Mouse (Mus musculus) gastrocnemius, postnatal 4 days (tissue): ENCODE data around the gene Itgb4. TPM values are rescaled to one million over a fixed set of nuclear protein-coding genes. Genes with fewer than 3 reads are reported as not detected.

ENCODE experiments used
- DNase-seq, 2 experiments: peaks; one replicate each; pipeline ENCODE4 v3.0.0; 2021 to 2022; ENCODE audit warnings: low spot score in 2 of 2, mixed read lengths in 2 of 2
- long read RNA-seq, 2 experiments: library from polyadenylated mRNA; stranded (forward); transcript quantifications; one replicate each; pipeline ENCODE4 v2.0.0; 2021
- total RNA-seq, 2 experiments: library from RNA; stranded (reverse); gene quantifications; 2 replicates each; pipeline ENCODE4 v1.2.3; 2021

Itgb4 gene
- total RNA-seq = 1 to 10 TPM; 5.1 to 6.2 TPM
- long read RNA-seq, experiment 1, full-length matches to known transcripts = 1 of 9 reads
- long read RNA-seq, experiment 1, partial matches to known transcripts = 3 of 9 reads
- long read RNA-seq, experiment 1, other reads (novel, unspliced or antisense) = 5 of 9 reads
- long read RNA-seq, experiment 2, full-length matches to known transcripts = 1 of 12 reads
- long read RNA-seq, experiment 2, partial matches to known transcripts = 4 of 12 reads
- long read RNA-seq, experiment 2, other reads (novel, unspliced or antisense) = 7 of 12 reads

DNA sequence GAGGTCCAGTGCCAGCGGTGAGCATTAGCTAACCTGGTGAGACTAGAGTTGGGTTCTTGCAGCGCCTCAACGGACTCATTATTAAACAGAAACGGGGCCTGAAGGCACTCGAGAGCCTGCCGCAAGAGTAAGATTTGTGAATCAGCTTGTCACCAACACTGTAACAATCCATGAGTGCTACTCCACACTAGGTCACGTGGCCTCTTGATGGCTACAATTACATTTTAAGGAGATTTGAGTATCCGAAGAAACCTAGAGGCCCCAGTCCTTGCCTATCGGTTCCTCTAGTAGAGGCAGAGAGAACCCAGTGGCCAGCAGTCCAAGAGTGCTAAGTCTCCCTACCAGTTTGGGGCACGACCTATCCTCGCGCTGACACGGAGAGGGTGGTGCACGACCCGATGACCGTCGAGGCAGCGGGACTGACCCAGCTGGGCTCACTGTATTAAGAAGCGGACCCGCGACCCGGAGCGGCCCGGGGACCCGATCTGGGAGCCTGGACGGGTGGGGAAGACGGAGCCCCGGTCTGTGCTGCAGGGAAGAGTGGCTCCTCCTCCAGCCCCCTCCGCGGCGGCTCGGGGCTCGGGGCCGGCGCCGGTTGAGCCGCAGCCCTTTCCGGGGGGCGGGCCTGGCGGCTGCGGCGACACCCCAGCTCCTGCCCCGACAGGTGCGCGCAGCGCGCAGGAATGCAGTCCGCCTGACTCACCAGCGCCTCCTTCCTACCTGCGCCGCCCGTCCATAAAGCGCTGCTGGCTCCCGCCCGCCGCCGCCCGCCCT lies at the start of gene Itgb4:
TSS of gene Itgb4 (plus strand) at position 401 of the 774 bp plus-strand sequence.
- no peak for DNase-seq

DNA sequence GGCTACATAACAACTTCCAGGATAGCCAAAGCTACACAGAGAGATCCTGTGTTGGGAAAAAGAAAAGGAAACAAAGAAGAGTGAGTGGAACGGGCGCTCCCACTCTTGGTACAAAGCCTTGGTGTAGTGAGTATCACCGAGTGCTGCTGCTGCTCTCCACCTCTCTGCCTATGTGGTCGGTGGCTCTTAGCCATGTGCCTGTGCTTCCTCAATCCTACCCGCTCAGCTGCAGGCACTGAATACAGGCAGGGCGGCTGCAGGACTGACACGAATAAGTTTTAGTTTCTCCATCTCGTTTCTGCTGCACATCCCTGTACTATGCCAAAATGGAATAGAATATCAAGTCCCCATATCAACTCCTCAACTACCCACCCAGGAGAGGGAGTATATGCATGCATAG lies 45.5 kb upstream of the Itgb4 start:
- no peak for DNase-seq

DNA sequence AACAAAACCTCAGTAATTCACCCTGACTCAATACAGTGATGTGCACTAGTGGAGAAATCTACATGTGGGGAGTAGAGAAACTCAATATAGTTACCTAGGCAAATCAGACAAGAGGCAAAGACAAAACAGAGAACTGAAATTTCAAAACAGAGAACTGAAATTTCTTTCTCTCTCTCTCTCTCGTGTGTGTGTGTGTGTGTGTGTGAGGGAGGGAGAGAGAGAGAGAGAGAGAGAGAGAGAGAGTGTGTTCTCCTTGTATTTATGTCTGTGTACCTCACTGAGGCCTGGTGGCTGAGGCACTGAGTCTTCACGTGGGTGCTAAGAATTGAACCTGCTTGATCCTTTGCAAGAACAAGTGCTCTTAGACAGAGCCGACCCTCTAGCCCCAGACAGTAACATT lies 44.7 kb upstream of the Itgb4 start:
- DNase-seq = no peak

DNA sequence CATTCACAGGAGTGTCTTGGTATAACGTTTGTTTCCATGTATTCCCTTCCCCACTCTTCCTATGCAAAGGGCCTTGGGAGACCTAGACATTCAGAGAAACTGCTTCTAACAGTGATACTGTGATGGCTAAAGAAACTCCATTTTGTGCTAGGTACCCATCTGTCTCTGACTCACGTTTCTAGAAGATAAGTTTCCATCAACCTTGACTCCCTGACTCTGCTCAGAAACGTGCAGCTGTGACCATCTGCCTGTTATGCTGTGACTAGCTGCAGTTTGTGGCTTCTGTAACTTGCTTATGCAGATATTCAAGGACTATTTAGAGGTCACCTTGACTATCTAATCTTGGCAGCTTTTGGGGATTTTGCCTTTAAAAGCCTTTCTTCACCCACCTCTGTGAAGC lies 43.3 kb upstream of the Itgb4 start:
- DNase-seq = no peak

DNA sequence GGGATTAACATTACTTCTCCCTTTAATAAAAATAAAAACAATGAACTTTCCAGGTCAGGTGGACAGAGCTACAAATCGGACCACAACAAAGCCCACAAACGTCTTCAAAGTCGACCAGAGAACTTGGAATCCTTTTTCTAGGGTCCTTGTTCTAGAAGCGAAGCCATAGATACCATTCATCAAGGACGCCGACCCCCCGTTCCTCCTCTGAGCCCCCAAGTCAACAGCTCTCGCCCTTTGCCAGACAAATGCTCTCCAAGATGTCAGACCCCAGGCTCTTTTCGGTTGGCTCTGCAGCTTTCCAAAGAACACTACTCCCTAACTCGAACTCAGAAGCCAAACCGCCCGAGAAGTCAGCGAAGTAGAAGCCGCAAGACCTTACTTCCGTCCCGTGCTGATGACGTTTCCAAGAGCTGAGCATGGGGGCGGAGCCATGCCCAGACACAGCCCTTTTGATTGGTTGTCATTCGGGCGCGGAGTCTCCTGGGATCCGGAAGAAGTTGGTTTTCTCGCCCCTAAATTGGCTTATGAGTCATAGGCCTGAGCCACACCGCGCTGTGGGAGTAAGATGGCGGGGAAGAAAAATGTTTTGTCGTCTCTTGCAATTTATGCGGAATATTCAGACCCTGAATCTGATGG lies 41.3 kb upstream of the Itgb4 start, which contains the start of the genes Sap30bp and Recql5:
TSS of gene Sap30bp (plus strand) at position 175 of the 639 bp plus-strand sequence.
TSS of gene Recql5 (minus strand) at position 370 of the 639 bp plus-strand sequence.
- peak; percentile 91 to 98 for DNase-seq

DNA sequence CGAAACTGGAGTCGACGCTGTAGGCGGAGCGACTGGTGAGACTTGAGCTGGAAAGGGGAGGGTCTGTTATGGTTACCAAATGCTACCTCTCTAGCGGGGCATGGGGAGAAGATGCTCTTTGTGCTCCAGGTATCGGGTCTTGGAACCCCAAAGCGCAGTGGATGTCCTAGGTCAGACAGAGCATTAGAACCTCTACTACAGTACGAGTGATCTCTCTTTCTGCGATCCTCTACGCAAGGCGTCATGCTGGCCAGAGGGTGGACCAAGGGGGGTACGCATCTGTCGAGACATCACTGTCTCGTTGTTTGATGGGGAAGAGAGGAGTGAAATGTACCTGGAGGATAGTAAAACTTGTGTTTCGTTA lies 40.8 kb upstream of the Itgb4 start:
- DNase-seq = no peak

DNA sequence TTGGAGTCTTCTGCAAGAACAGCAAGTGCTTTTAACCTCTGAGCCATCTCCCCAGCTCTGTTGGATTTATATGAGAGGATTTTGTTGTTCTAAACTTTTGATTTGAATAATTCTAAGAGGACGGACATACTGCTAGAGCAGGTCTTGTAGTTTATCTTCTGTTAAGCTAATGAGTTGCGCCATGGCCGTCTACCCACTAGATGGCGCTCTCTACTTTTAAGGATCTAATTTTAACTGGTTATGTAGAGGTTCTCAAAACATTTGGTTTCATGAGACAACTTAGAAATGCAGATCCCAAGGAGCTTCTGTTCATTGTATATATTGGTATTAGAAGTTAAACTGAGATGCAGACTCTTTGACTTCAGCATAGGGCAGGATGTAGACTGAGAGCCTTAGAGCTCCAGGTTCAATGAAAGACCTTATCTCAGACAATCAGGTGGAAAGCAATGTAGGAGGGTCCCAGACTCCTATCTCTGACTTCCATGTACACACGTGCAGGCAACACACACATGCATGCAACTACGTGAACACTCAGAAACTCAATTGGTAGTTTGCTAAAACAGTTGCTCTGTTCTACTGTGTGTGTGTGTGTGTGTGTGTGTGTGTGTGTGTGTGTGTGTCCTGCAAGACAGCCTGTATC lies 34.7 kb upstream of the Itgb4 start:
- DNase-seq = peak in 1 of 2 experiments; percentile 63

DNA sequence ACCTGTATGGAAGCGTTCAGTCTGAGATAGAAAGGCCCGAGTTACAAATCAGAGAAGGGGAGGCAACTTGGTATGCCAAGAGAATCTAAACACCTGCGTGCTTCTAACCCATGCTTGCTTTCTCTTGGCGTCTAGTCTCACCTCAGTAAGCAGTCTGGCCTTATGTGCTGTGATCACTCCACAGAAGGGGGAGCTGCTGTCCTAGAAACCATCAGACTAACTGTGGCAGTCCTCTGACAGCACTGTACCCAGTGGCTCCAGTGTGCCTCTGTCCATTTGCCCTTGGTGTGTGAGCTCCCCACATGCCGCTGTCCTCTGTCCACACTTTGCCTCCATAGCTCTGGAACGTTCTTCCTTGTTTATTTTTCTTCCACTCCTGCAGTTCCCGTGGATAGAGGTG lies 32.5 kb upstream of the Itgb4 start:
- no peak for DNase-seq

DNA sequence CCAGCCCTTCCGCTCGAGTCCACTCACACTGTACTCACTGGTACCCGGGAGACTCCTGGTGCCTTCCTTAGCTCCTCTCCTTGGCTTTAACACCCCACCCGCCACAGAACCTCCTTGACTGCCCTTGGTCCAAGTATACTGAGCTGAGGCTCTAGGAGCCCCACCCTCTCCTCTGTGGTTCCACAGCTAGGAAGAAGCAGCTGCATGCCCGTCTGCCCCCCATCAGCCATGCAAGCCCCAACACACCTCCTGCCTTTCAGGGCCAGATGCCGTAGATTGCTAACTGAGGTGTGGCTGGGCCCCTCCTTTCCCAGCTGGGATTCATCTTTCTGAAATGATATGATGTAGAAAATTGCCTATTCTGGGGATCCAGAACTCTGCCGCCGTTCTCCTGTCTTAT lies 29.3 kb upstream of the Itgb4 start:
- DNase-seq = no peak

DNA sequence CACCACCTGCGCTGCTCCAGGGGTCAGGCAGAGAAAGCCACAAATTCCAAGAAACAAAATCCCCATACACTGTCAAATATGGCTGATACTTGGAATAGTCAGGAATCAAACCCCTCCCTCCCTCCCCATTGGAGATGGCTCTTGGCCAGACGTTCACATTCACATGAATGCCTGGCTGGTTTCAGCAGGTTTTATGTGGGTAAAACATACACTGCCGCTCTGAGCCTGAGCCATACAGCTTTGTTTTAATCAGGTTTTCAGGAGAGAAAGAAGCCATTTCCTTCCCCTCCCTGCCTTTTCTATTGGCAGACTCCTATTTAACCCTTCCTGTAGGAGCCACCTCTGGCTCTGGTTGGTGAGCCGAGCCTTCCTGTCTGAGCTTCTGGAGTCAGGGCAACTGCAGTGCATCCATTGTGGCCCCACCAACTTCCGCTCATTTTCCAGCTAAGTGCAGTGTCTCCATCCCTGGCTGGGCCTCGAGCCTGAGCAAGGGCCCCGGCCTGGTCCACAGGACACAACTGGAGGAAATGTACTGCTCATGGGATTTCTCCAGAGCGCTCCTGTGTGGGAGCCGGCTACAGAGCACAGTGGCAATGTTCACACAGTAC lies 28.2 kb upstream of the Itgb4 start:
- DNase-seq = no peak

DNA sequence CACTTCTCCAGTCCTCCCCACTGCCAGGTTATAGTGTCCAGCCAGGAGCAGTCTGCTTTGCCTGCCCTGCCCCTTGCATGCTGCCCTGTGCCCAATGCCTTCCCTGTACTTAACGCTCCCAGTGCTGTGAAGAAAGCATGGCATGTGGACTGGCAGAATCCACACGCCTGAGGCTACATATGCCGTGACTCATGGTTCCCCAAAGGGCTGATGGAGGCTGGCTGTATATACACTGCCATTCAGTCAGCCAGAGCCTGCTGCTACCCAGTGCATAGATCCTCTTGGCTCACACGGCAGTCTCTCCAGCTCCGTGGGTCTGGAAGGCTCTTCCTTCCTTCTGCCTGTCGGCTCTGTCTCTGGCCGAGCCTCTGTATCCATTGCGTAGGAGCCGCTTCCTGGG lies 26.2 kb upstream of the Itgb4 start:
- DNase-seq = no peak

DNA sequence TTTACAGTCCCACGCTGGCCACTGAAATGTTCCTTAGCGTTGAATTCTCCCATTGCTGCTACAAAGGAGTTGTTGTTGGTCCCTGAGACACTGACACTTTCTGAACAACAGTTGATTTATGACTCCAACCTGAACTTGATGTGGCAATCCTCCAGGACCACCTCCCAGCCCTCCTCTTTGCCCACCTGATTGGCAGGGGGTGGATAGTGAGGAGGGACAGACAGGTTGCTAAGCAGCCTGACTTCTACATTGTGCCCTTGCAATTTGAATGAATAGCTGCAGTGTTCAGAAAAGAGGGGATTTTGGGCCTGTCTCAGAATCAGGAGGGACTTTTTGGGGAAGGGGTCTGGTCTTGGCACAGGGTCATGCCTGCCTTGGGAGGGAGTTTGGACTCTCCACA lies 23.8 kb upstream of the Itgb4 start:
- no peak for DNase-seq

DNA sequence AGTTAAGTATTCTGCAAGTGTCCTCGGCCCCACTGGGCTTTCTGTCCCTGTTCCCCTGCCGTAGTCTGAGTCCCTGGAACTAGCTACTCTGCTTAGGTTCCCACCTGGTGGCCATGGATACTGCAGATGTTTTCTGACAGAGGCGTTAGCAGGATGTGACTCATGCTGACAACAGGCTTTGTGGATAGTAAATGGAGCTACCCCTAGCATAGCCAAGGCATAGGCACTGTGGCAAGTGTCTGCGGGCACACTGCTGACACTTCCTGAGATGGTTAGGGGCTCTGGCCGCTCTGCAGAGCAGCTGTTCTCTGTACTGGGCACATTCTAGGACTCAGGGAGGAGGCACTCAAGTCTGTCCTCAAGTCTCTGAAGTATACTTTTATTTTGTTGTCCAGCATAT lies 19.8 kb upstream of the Itgb4 start:
- no peak for DNase-seq

DNA sequence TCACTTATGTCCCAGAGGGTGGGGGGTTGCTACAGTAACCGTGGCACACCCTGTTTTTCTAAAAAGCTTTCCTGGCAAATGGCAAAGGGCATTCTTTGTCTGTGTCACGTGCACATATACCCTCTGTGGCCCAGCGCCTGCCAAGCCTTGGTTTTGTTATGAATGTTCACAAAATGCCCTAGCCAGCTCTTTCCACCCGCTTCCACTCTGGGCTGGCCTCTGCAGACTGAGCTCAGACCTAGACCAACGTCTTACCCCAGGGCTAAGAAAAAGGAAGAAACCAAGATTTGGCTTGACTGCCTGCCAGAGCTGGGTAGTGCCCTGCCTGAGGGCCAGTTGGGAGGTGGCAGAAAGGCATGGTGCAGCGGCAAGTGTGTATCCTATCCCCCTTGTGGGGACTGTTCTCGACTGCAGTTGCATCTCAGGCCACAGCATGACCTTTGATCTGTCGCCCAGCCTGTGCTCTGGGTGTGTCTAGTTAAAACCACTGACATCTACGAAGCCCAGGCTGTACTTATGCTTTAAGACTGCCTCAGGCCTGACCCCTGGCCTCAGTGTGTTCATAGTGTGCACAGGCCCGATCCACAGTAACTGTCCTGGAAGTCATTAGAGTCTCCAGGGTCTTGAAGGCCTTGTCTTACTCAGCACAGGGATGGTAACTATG lies 19.2 kb upstream of the Itgb4 start:
- no peak for DNase-seq

DNA sequence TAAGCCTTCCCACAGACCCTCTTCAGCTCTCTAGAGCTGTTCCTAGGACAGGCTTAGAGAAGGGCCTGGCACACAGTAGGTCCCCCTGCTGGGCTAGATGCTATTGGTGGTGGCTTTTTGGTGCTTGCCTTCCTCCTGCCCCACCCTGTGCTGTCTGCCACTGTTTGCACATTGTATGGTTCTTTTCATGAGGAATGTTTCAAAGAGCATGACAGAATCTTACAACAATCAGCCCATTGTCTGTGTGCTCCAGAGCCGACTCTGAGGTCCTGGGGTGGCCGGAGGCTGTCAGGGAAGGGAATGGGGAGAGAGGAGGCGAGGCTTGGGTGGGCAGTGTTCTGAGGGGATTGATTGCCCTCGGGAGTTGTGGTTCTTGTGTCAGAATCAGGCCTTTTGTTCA lies 18.1 kb upstream of the Itgb4 start:
- DNase-seq = no peak

DNA sequence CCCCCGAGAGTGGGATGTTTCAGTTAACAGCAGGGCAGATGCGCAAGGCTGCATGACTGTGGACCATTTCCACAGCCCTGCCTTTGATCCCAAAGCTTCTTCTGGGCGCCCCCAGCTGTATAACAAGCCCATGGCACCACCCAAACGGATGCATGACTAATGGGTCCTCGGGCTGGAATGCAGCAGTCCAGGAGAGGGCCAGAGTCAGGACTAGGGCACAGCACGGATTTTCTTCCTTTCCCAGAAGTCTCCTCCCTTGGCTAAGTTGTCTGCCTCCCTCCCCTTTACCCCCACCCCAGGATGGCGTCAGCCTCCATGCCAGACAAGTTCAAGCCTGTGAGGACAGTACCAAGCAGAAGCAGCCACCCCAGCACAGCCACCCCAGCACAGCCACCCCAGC lies 16.5 kb upstream of the Itgb4 start:
- DNase-seq = no peak

DNA sequence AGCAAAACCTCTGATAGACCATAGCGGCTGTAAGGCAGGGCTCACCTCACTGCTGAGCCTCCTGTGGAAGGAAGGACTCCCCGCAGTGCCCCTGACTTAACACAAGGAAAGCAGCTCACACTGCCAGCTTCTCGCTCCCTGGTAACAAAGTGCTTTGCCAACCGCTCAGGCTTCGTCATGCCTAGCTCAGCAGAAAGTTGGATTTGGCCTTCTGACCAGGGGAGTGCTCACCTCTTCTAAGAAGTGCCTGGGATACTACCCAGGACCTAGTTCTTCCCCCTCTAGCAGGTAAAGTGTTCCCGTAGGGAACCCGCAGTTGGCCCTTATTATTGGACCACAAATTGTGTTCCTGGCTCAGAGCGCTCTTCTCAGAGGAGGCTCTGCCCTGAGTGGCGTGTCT lies 15.5 kb upstream of the Itgb4 start:
- DNase-seq = no peak

DNA sequence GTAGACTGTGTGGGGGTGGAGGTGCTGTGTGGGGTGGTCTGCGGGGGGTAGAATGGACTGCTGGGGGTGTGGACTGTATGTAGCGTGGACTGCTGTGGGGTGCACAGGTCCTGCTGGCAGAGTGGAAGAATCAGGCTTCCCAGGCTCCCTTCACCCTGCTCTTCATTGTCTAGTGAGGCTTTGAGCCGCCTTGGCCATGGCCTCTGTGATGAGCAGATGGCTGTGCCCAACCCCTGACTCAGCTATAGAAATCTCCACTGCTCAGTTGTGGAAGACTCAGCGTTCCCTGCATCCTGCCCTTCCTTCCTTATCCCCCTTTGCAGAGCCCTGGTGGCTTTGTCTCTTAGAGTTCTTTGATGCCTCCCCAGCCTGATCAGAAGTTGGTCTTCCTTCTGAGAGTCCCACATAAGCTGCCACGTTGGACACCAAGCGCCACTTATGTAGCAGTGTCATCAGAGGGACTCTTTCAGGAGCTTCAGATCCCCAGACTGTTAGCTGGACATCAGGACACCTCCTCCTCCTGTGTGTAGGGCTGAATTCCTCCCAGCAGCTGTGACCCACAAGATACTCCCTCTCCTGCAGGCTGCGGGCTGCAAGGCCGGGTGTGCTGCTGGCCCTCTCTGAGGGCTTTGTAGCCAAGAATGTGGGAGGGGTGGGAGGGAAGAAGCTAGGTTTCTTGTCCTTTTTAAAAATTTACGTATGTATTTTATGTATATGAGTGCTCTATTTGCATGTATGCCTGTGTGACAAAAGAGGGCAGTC lies 11.7 kb upstream of the Itgb4 start:
- no peak for DNase-seq

DNA sequence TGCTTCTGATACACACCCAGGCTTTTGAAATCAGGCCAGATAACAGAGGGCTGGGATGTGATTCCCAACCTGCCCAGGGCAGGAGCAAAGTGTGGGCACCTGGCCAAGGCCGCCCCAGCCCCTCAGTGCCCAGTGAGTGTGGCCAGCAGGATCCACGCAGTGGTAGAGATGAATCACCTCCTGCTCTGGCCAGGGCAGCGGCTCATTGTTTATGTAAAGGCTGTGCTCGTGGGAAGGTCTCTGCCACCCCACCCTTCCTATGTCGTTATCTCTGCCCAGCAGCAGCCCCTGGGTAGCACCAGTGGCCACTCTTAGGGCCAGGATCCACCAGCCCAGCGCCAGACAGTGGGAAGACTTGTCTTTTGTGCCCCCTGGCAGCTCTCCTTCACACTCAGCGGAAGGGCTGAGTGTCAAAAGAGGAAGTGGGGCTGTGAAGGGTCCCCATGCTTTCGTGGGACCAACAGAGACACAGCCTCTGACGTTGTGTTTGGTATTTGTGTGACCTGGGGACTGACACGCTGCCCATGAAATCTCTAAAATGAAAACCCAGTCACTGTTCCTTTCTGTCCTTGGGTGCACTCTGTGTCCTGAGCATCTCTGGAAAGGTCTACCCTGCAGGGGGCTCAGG lies 9.4 kb upstream of the Itgb4 start:
- no peak for DNase-seq
